Mouse (Mus musculus) lung, postnatal 4 days (tissue): ENCODE measurements around the gene Mcts1.

Source experiments
- DNase-seq, 2 experiments: peaks; one replicate each; pipeline ENCODE4 v3.0.0; 2021

Mcts1 gene

DNA sequence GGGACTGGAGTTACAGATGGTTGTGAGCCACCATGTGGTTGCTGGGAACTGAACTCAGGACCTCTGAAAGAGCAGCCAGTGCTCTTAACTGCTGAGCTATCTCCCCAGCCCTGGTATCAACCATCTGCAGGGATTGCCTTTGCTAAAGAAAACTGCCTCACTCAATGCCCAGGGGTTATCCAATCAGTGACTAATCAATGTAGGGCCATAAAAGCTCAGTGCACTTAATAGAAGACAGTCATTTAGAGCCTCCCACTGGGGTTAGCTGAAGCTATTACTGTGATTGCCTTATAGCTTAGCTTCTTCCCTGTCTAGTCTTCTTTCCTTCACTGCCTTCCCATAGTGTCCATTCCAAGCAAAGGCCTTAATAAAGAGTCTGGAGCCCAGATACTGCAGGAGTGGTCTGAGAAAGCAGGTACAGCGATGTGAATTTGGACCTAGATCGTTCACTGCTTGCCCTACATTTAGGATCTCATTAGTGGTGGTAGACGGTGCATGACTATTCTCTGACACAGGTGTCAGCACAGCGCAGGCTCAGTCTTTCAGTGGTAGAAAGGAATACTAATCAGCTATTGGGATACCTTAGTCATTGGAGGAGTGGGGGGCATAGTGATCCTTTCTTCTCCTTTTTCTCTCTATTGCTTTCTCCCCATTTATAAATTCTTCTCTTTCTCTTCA lies 56.0 kb downstream of the Mcts1 start:
- no peak for DNase-seq
